Mouse (Mus musculus): ENCODE measurements around the gene Fam168a.

- TF ChIP-seq POLR2A (IDR thresholded peaks at IDR 0.05; ENCODE audit: insufficient read depth, low read depth, low read length) (no peak), CTCF (IDR thresholded peaks at IDR 0.05) (no peak), EP300 (IDR thresholded peaks at IDR 0.05; ENCODE audit: insufficient read depth, low read depth, low read length) (no peak)
Observed at GRCm38 (mm10) chr7:100681132-100681531, 25.3 kb upstream of the Fam168a start.
